Mouse (Mus musculus): ENCODE data around the gene Six3.
A peak's percentile ranks its signal among the peaks of the same experiment; 100 is the strongest.

Gene Six3

GRCm38 (mm10) chr17:85624051-85624420 lies 10.6 kb downstream of the Six3 start:
- no peak for DNase-seq (ENCODE audit: inconsistent age in 2 of 2, low spot score in 1 of 2)

GRCm38 (mm10) chr17:85624981-85625940 lies 11.9 kb downstream of the Six3 start:
- DNase-seq (ENCODE audit: inconsistent age in 2 of 2, low spot score in 1 of 2): no peak

- no peak for DNase-seq (ENCODE audit: inconsistent age in 2 of 2, low spot score in 1 of 2)
These were observed 12.9 kb downstream of the Six3 start for GRCm38 (mm10) chr17:85626091-85626860.

- DNase-seq (ENCODE audit: inconsistent age in 2 of 2, low spot score in 1 of 2): no peak
These were observed 14.3 kb downstream of the Six3 start for GRCm38 (mm10) chr17:85627751-85628150.

GRCm38 (mm10) chr17:85628811-85629210 lies 15.4 kb downstream of the Six3 start:
- DNase-seq (ENCODE audit: inconsistent age in 2 of 2, low spot score in 1 of 2): no peak

GRCm38 (mm10) chr17:85629396-85629795 lies 16.0 kb downstream of the Six3 start:
- no peak for DNase-seq (ENCODE audit: inconsistent age in 2 of 2, low spot score in 1 of 2)

GRCm38 (mm10) chr17:85630296-85631050 lies 17.1 kb downstream of the Six3 start:
- no peak for DNase-seq (ENCODE audit: inconsistent age in 2 of 2, low spot score in 1 of 2)

- no peak for DNase-seq (ENCODE audit: inconsistent age in 2 of 2, low spot score in 1 of 2)
These were observed 17.7 kb downstream of the Six3 start for GRCm38 (mm10) chr17:85631106-85631505.

- DNase-seq (ENCODE audit: inconsistent age in 2 of 2, low spot score in 1 of 2): peak; percentile 71 to 91
These were observed 20.2 kb downstream of the Six3 start for GRCm38 (mm10) chr17:85633619-85634018.

GRCm38 (mm10) chr17:85637876-85638275 lies 24.5 kb downstream of the Six3 start:
- DNase-seq (ENCODE audit: inconsistent age in 2 of 2, low spot score in 1 of 2): no peak

- no peak for DNase-seq (ENCODE audit: inconsistent age in 2 of 2, low spot score in 1 of 2)
These were observed 31.9 kb downstream of the Six3 start for GRCm38 (mm10) chr17:85645312-85645711.

- peak; percentile 32 to 71 for DNase-seq (ENCODE audit: inconsistent age in 2 of 2, low spot score in 1 of 2)
These were observed 32.6 kb downstream of the Six3 start for GRCm38 (mm10) chr17:85645718-85646665.

GRCm38 (mm10) chr17:85660016-85660415 lies 46.6 kb downstream of the Six3 start:
- DNase-seq (ENCODE audit: inconsistent age in 2 of 2, low spot score in 1 of 2): no peak

GRCm38 (mm10) chr17:85661521-85661920 lies 48.1 kb downstream of the Six3 start:
- no peak for DNase-seq (ENCODE audit: inconsistent age in 2 of 2, low spot score in 1 of 2)

- no peak for DNase-seq (ENCODE audit: inconsistent age in 2 of 2, low spot score in 1 of 2)
These were observed 50.8 kb downstream of the Six3 start for GRCm38 (mm10) chr17:85664202-85664601.

GRCm38 (mm10) chr17:85664618-85665320 lies 51.4 kb downstream of the Six3 start:
- peak; percentile 64 to 90 for DNase-seq (ENCODE audit: inconsistent age in 2 of 2, low spot score in 1 of 2)

Measured in adrenal gland, adult (tissue).